Mouse (Mus musculus): ENCODE measurements around the gene Rexo5.

DNA sequence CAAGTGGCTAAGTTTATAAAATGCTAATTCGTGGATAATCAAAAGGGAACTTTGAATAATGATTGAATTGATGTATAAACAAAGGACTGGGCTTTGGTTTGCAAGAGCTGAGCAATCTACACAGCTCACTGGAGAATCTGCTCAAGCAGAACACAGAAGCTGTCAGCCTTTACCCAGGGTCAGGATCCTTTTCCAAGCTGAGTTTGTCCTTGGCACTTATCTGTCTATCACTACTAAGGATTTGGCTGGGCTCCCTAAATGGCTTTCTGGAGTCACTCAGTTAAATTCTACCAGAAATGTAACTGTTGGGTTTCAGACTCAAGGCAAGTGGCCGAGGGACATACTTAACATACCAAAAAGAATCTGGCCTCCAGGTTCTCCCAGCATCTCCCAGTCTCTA lies 43.9 kb upstream of the Rexo5 start:
- TF ChIP-seq POLR2AphosphoS2 (IDR thresholded peaks at IDR 0.05; ENCODE audit: insufficient read length, low read depth), result no peak
- no peak for TF ChIP-seq MAX (IDR thresholded peaks at IDR 0.05; ENCODE audit: low read depth)
- TF ChIP-seq TCF3 (IDR thresholded peaks at IDR 0.05; ENCODE audit: insufficient read length, low read depth), result no peak
- TF ChIP-seq USF1 (IDR thresholded peaks at IDR 0.05; ENCODE audit: low read depth), result no peak
- no peak for TF ChIP-seq POLR2A (IDR thresholded peaks at IDR 0.05; ENCODE audit: insufficient read length, low read depth)
- TF ChIP-seq SRF (IDR thresholded peaks at IDR 0.05; ENCODE audit: control insufficient read depth, insufficient read length, low read depth), result no peak
- no peak for TF ChIP-seq TCF12 (IDR thresholded peaks at IDR 0.05; ENCODE audit: insufficient read depth, poor library complexity, severe bottlenecking)
- TF ChIP-seq REST (IDR thresholded peaks at IDR 0.05; ENCODE audit: insufficient read depth, insufficient read length), result no peak

All from myocyte (in vitro differentiated cells).